8 mouse cellular contexts compared by ENCODE assay signal in genomic region chr6:83830941-83831605, GRCm38 (mm10). TPM values are rescaled to one million over a fixed set of nuclear protein-coding genes. Genes with fewer than 3 reads are reported as not detected.
DNase-seq lines count a peak whose midpoint lies in the region; ATAC-seq and TF ChIP-seq lines count a peak whose summit lies in the region.

No protein-coding gene starts in this region.

- H3K27me3 ChIP-seq in embryonic facial prominence, embryonic 13.5 days, result no peaks in the 10 kb centered on the region
- H3K27me3 ChIP-seq in hindbrain, embryonic 15.5 days, result no peaks in the 10 kb centered on the region
- H3K27me3 ChIP-seq in midbrain, embryonic 12.5 days, result no peaks in the 10 kb centered on the region

- in situ Hi-C loops in ES-E14 (cut with MboI; ENCODE audit: low sequenced_read_pairs in 2 of 2, unreplicated experiment in 2 of 2), result no loop called here

- peaks cover 3 to 4% of the 10 kb centered on the region in 2 experiments; a peak in 2 of 4 replicates for H3K4me1 ChIP-seq in ES-E14 (ENCODE audit: control insufficient read depth in 2 of 2, insufficient read depth in 2 of 2, low read length in 2 of 2, poor library complexity in 1 of 2)
- H3K4me1 ChIP-seq in embryonic facial prominence, embryonic 13.5 days, result peaks cover 10% of the 10 kb centered on the region
- peaks cover 16% of the 10 kb centered on the region for H3K4me1 ChIP-seq in hindbrain, embryonic 15.5 days (replicated peaks)
- H3K4me1 ChIP-seq in midbrain, embryonic 12.5 days, result peaks cover 4% of the 10 kb centered on the region; the same call in 1 of the 2 replicates

- H3K36me3 ChIP-seq in ES-E14 (ENCODE audit: control insufficient read depth, insufficient read depth, low read length, poor library complexity, severe bottlenecking), result no peaks in the 10 kb centered on the region; the same call in 1 of the 2 replicates
- H3K36me3 ChIP-seq in embryonic facial prominence, embryonic 13.5 days, result peaks cover 14% of the 10 kb centered on the region; the same call in 1 of the 2 replicates
- no peaks in the 10 kb centered on the region for H3K36me3 ChIP-seq in hindbrain, embryonic 15.5 days
- H3K36me3 ChIP-seq in midbrain, embryonic 12.5 days, result peaks cover 9% of the 10 kb centered on the region

- H3K4me2 ChIP-seq in embryonic facial prominence, embryonic 13.5 days, result peak overlapping the region; percentile 79
- H3K4me2 ChIP-seq in hindbrain, embryonic 15.5 days, result peak overlapping the region; percentile 61
- H3K4me2 ChIP-seq in midbrain, embryonic 12.5 days (replicated peaks), result peak overlapping the region; percentile 78

- DNase-seq in left cerebral cortex, adult 11 months (ENCODE audit: low spot score), result peak; percentile 27
- DNase-seq in left cerebral cortex, postnatal 25 days (ENCODE audit: low spot score in 2 of 2), result no peak
- DNase-seq in ES-E14 (ENCODE audit: low read depth, low spot score), result peak; percentile 33
- DNase-seq in adrenal gland, adult (ENCODE audit: inconsistent age in 2 of 2, low spot score in 1 of 2), result no peak
- no peak for DNase-seq in urinary bladder, adult 2 months (ENCODE audit: low spot score)

- H3K9me3 ChIP-seq in ES-E14 (ENCODE audit: control insufficient read depth, insufficient read depth, low read depth, low read length), result no peaks in the 10 kb centered on the region
- H3K9me3 ChIP-seq in embryonic facial prominence, embryonic 13.5 days, result no peaks in the 10 kb centered on the region
- H3K9me3 ChIP-seq in hindbrain, embryonic 15.5 days, result no peaks in the 10 kb centered on the region
- H3K9me3 ChIP-seq in midbrain, embryonic 12.5 days, result no peaks in the 10 kb centered on the region

- no peak overlapping the region; the same call in 1 of the 2 replicates for H3K27ac ChIP-seq in ES-E14 (ENCODE audit: insufficient read depth, low read depth, low read length, poor library complexity, severe bottlenecking)
- H3K27ac ChIP-seq in embryonic facial prominence, embryonic 13.5 days, result peak overlapping the region; percentile 87
- peak overlapping the region; percentile 84 for H3K27ac ChIP-seq in hindbrain, embryonic 15.5 days (replicated peaks)
- H3K27ac ChIP-seq in midbrain, embryonic 12.5 days (replicated peaks), result peak overlapping the region; percentile 79

- H3K9ac ChIP-seq in ES-E14 (ENCODE audit: insufficient read depth, low read depth, low read length, poor library complexity, severe bottlenecking), result peak overlapping the region; percentile 92
- H3K9ac ChIP-seq in embryonic facial prominence, embryonic 13.5 days, result peak overlapping the region; percentile 85
- H3K9ac ChIP-seq in hindbrain, embryonic 15.5 days, result peak overlapping the region; percentile 63
- H3K9ac ChIP-seq in midbrain, embryonic 12.5 days (replicated peaks), result peak overlapping the region; percentile 70

- intact Hi-C loops in left cerebral cortex, postnatal 25 days (cut with DNase I), result no loop called here

- peak overlapping the region; percentile 81 to 83 for H3K4me3 ChIP-seq in ES-E14 (ENCODE audit: insufficient read depth in 1 of 2, low read depth in 1 of 2, low read length in 2 of 2, poor library complexity in 1 of 2, severe bottlenecking in 1 of 2)
- peak overlapping the region; percentile 74 for H3K4me3 ChIP-seq in embryonic facial prominence, embryonic 13.5 days
- H3K4me3 ChIP-seq in hindbrain, embryonic 15.5 days, result peak overlapping the region; percentile 56
- peak overlapping the region; percentile 58 for H3K4me3 ChIP-seq in midbrain, embryonic 12.5 days

- under 1% methylated on average over 27 of the region's 35 CpGs for WGBS in embryonic facial prominence, embryonic 13.5 days
- WGBS in hindbrain, embryonic 15.5 days, result under 1% methylated on average over 34 of the region's 35 CpGs
- 1% methylated on average over 33 of the region's 35 CpGs for WGBS in midbrain, embryonic 12.5 days

- ATAC-seq in embryonic facial prominence, embryonic 13.5 days (ENCODE audit: insufficient number of reproducible peaks, insufficient read depth, low FRiP score, low TSS enrichment, low read depth), result peak; percentile 79
- no peak; the same call in 1 of the 2 replicates for ATAC-seq in hindbrain, embryonic 15.5 days (ENCODE audit: low FRiP score, low read depth)
- ATAC-seq in midbrain, embryonic 12.5 days (ENCODE audit: low FRiP score, low read depth), result no peak

TF ChIP-seq in ES-E14, 5 proteins besides CTCF, POLR2A, EP300 and RAD21:
- TF ChIP-seq ZC3H11A (IDR thresholded peaks at IDR 0.05; ENCODE audit: borderline replicate concordance, low read depth, low read length), result no peak
- TF ChIP-seq CHD2 (IDR thresholded peaks at IDR 0.05; ENCODE audit: low read depth, low read length), result no peak
- TF ChIP-seq ZNF384 (IDR thresholded peaks at IDR 0.05; ENCODE audit: low read depth, low read length), result no peak
- no peak for TF ChIP-seq MAFK (IDR thresholded peaks at IDR 0.05; ENCODE audit: insufficient read depth, low read depth, low read length)
- no peak for TF ChIP-seq HCFC1 (IDR thresholded peaks at IDR 0.05; ENCODE audit: borderline replicate concordance, insufficient read depth, low read length)

RNA-seq across cellular contexts. Expression of gene Paip2b, which starts 0.5 kb away (rescaled TPM):
- total RNA-seq in left cerebral cortex, postnatal 25 days (2021), result 10 to 100 TPM; 50.2 to 54.1 TPM
- total RNA-seq in ES-E14 (2012; rRNA removed), result 48.9 and 57.8 TPM in 2 replicates
- polyA plus RNA-seq in embryonic facial prominence, embryonic 13.5 days (2015; fragmentation: Nextera tagmentation; extraction: Ambion mirVana), result 20.8 and 24.0 TPM in 2 replicates
- polyA plus RNA-seq in hindbrain, embryonic 15.5 days (2015; fragmentation: Nextera tagmentation; extraction: Ambion mirVana), result 26.1 and 27.1 TPM in 2 replicates
- polyA plus RNA-seq in midbrain, embryonic 12.5 days (2016; fragmentation: Nextera tagmentation; extraction: Ambion mirVana), result 21.8 and 22.2 TPM in 2 replicates
- 22.8 and 23.1 TPM in 2 replicates for polyA plus RNA-seq in urinary bladder, adult 2 months (2012; rRNA removed)

RNA-seq across cellular contexts. Expression of gene Zfp638, which starts 35.8 kb away (rescaled TPM):
- total RNA-seq in left cerebral cortex, postnatal 25 days (2021), result 100 to 1,000 TPM; 127 to 141 TPM
- 96.6 and 129 TPM in 2 replicates for total RNA-seq in ES-E14 (2012; rRNA removed)
- 77.1 and 77.5 TPM in 2 replicates for polyA plus RNA-seq in embryonic facial prominence, embryonic 13.5 days (2015; fragmentation: Nextera tagmentation; extraction: Ambion mirVana)
- 65.4 and 74.5 TPM in 2 replicates for polyA plus RNA-seq in hindbrain, embryonic 15.5 days (2015; fragmentation: Nextera tagmentation; extraction: Ambion mirVana)
- polyA plus RNA-seq in midbrain, embryonic 12.5 days (2016; fragmentation: Nextera tagmentation; extraction: Ambion mirVana), result 102 and 110 TPM in 2 replicates
- 37.0 and 38.6 TPM in 2 replicates for polyA plus RNA-seq in urinary bladder, adult 2 months (2012; rRNA removed)

RNA-seq across cellular contexts. Expression of gene Nagk, which starts 36.3 kb away (rescaled TPM):
- 10 to 100 TPM; 47.0 to 48.3 TPM for total RNA-seq in left cerebral cortex, postnatal 25 days (2021)
- total RNA-seq in ES-E14 (2012; rRNA removed), result 18.0 and 22.2 TPM in 2 replicates
- polyA plus RNA-seq in embryonic facial prominence, embryonic 13.5 days (2015; fragmentation: Nextera tagmentation; extraction: Ambion mirVana), result 55.4 and 58.0 TPM in 2 replicates
- 115 and 116 TPM in 2 replicates for polyA plus RNA-seq in hindbrain, embryonic 15.5 days (2015; fragmentation: Nextera tagmentation; extraction: Ambion mirVana)
- 53.6 and 54.9 TPM in 2 replicates for polyA plus RNA-seq in midbrain, embryonic 12.5 days (2016; fragmentation: Nextera tagmentation; extraction: Ambion mirVana)
- 40.8 and 50.9 TPM in 2 replicates for polyA plus RNA-seq in urinary bladder, adult 2 months (2012; rRNA removed)

RNA-seq across cellular contexts. Expression of gene Tex261, which starts 55.5 kb away (rescaled TPM):
- 10 to 100 TPM; 46.4 to 53.6 TPM for total RNA-seq in left cerebral cortex, postnatal 25 days (2021)
- total RNA-seq in ES-E14 (2012; rRNA removed), result 61.6 and 70.9 TPM in 2 replicates
- 91.3 and 99.5 TPM in 2 replicates for polyA plus RNA-seq in embryonic facial prominence, embryonic 13.5 days (2015; fragmentation: Nextera tagmentation; extraction: Ambion mirVana)
- polyA plus RNA-seq in hindbrain, embryonic 15.5 days (2015; fragmentation: Nextera tagmentation; extraction: Ambion mirVana), result 61.4 and 73.5 TPM in 2 replicates
- polyA plus RNA-seq in midbrain, embryonic 12.5 days (2016; fragmentation: Nextera tagmentation; extraction: Ambion mirVana), result 67.9 and 70.1 TPM in 2 replicates
- 52.7 and 56.9 TPM in 2 replicates for polyA plus RNA-seq in urinary bladder, adult 2 months (2012; rRNA removed)

Comparison
In these comparisons a context has a peak if more than half of its experiments do, and no peak if none do; other contexts are left out.
1. DNase-seq: peak in left cerebral cortex, adult 11 months (single experiment) and ES-E14 (single experiment); none in left cerebral cortex, postnatal 25 days (0 of 2), adrenal gland, adult (0 of 2) and urinary bladder, adult 2 months (single experiment).
2. Peak in every context shown above with its lines, with median percentiles within 50 percentile points of each other: H3K4me3 ChIP-seq, H3K9ac ChIP-seq and H3K4me2 ChIP-seq.